Mouse (Mus musculus) brain, embryonic 14.5 days (tissue): ENCODE data around the gene Barx1.

Experiments used
- CTCF ChIP-seq: fragments of 200-500 bp; IDR thresholded peaks from 2 replicates; pipeline ENCODE4 v1.5.1; 2012; ENCODE audit warnings: inconsistent platforms, mild to moderate bottlenecking, moderate library complexity, borderline replicate concordance; ENCODE audit not compliant: insufficient read depth, insufficient read length; ENCODE audit errors: extremely low read depth
- POLR2A ChIP-seq: fragments of 200-500 bp; IDR thresholded peaks from 2 replicates; pipeline ENCODE4 v1.6.1; 2012; ENCODE audit warnings: mild to moderate bottlenecking, inconsistent platforms, borderline replicate concordance; ENCODE audit not compliant: poor library complexity, insufficient read depth, insufficient read length, severe bottlenecking; ENCODE audit errors: extremely low read depth

- TF ChIP-seq CTCF (no peak), POLR2A (peak; percentile 91)
Measured at GRCm38 (mm10) chr13:48625433-48626184, 37.2 kb upstream of the Barx1 start, which contains the start of gene Ptpdc1.
